In the genomic region with DNA sequence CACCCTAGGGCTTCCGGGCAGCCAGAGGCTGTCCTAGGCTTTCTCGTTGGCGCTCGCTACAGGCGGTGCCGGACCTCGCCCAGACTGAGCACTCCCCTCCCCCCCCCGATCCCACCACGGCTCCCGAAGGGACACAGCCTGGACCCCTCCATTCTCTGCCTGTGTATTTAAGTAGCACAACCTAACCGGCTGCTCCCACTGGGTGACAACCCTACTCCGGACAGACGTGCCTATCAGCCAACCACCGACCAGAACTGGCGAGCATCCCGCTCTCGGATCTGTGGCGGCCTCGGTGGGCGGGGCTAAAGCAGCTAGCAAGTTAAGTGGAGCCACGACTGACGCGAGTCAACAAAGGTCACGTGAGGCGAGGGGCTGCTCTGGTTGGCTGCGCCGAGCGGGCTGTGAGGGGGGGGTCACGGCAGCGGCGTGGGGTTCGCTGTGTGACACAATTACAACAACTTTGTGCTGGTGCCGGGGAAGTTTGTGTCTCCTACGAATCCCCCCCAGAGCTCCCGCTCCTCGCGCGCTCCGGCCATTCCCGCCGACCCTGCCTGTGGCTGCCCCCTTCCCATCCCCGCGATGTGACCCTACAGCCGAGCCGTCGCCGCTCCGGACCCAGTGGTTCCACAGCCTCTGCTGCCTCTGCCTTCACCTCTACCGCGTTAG, we compare ENCODE assay signal across 8 mouse cellular contexts. TPM values are rescaled to one million over a fixed set of nuclear protein-coding genes. Genes with fewer than 3 reads are reported as not detected.
DNase-seq lines count a peak whose midpoint lies in the region; ATAC-seq and TF ChIP-seq lines count a peak whose summit lies in the region.

A gene (plus strand): TSS at position 384 of the 666 bp plus-strand sequence.

- H3K36me3 ChIP-seq in ES-E14 (ENCODE audit: control insufficient read depth, insufficient read depth, low read length, poor library complexity, severe bottlenecking): no peaks in the 10 kb centered on the region
- no peaks in the 10 kb centered on the region for H3K36me3 ChIP-seq in forebrain, embryonic 15.5 days

- WGBS in forebrain, embryonic 15.5 days: under 1% methylated on average over 50 of the region's 50 CpGs
- under 1% methylated on average over 50 of the region's 50 CpGs for WGBS in lung, adult 2 months

- H3K4me3 ChIP-seq in ES-E14 (ENCODE audit: insufficient read depth in 1 of 2, low read depth in 1 of 2, low read length in 2 of 2, poor library complexity in 1 of 2, severe bottlenecking in 1 of 2): peak within 1 kb of the TSS; percentile 93 to 96
- peak within 1 kb of the TSS; percentile 92 for H3K4me3 ChIP-seq in forebrain, embryonic 15.5 days
- H3K4me3 ChIP-seq in lung, adult 2 months (replicated peaks; ENCODE audit: extremely low read depth, low read depth, low read length): peak within 1 kb of the TSS; percentile 97

- peak within 1 kb of the TSS; percentile 97 for H3K9ac ChIP-seq in ES-E14 (ENCODE audit: insufficient read depth, low read depth, low read length, poor library complexity, severe bottlenecking)
- H3K9ac ChIP-seq in forebrain, embryonic 15.5 days (replicated peaks): peak within 1 kb of the TSS; percentile 78

- ATAC-seq in forebrain, embryonic 15.5 days (replicated peaks): peak; percentile 99
- peak; percentile 98 for ATAC-seq in neutrophil, adult 5-6 weeks (ENCODE audit: extremely low read depth, insufficient number of reproducible peaks, low FRiP score, poor library complexity, severe bottlenecking)

- no peaks in the 10 kb centered on the region for H3K4me1 ChIP-seq in ES-E14 (ENCODE audit: control insufficient read depth in 2 of 2, insufficient read depth in 2 of 2, low read length in 2 of 2, poor library complexity in 1 of 2)
- H3K4me1 ChIP-seq in forebrain, embryonic 15.5 days: peaks cover 4% of the 10 kb centered on the region; the same call in 1 of the 2 replicates
- H3K4me1 ChIP-seq in lung, adult 2 months (ENCODE audit: control insufficient read depth, insufficient read depth, low read length): no peaks in the 10 kb centered on the region; the same call in 1 of the 2 replicates

- TF ChIP-seq POLR2A in lung, adult 2 months (IDR thresholded peaks at IDR 0.05; ENCODE audit: borderline replicate concordance, extremely low read depth, low read depth, low read length): peak; percentile 69; the same call in 1 of the 2 replicates

- TF ChIP-seq CTCF in lung, adult 2 months (IDR thresholded peaks at IDR 0.05; ENCODE audit: insufficient read depth, low read length): no peak

- no peaks in the 10 kb centered on the region for H3K9me3 ChIP-seq in ES-E14 (ENCODE audit: control insufficient read depth, insufficient read depth, low read depth, low read length)
- H3K9me3 ChIP-seq in forebrain, embryonic 15.5 days: no peaks in the 10 kb centered on the region

- DNase-seq in ES-E14 (ENCODE audit: low read depth, low spot score): peak; percentile 83
- peak; percentile 99 for DNase-seq in cerebellum, adult 11-12 months
- peak; percentile 100 for DNase-seq in heart, postnatal 25 days (ENCODE audit: low spot score)
- peak; percentile 98 to 100 for DNase-seq in layer of hippocampus, adult 18-20 months (ENCODE audit: low spot score in 2 of 2)
- peak; percentile 93 for DNase-seq in lung, adult 2 months
- DNase-seq in thymus, adult 18-20 months: peak; percentile 96 to 100

- intact Hi-C loops in heart, postnatal 25 days (cut with DNase I): loop anchor here (5.0 to 10.0 kb wide), 2 partner anchors 90 to 282 kb away; no protein-coding TSS in a partner anchor

- in situ Hi-C loops in ES-E14 (cut with MboI; ENCODE audit: low sequenced_read_pairs in 2 of 2, unreplicated experiment in 2 of 2): no loop called here

- no peaks in the 10 kb centered on the region for H3K27me3 ChIP-seq in forebrain, embryonic 15.5 days

- H3K4me2 ChIP-seq in forebrain, embryonic 15.5 days (replicated peaks): peak within 1 kb of the TSS; percentile 64

- H3K27ac ChIP-seq in ES-E14 (ENCODE audit: insufficient read depth, low read depth, low read length, poor library complexity, severe bottlenecking): peak within 1 kb of the TSS; percentile 97
- H3K27ac ChIP-seq in forebrain, embryonic 15.5 days (replicated peaks): peak within 1 kb of the TSS; percentile 98

TF ChIP-seq in ES-E14, 5 proteins besides CTCF, POLR2A, EP300 and RAD21:
- TF ChIP-seq ZC3H11A (IDR thresholded peaks at IDR 0.05; ENCODE audit: borderline replicate concordance, low read depth, low read length) (no peak), HCFC1 (IDR thresholded peaks at IDR 0.05; ENCODE audit: borderline replicate concordance, insufficient read depth, low read length) (no peak; the same call in 1 of the 2 replicates), MAFK (IDR thresholded peaks at IDR 0.05; ENCODE audit: insufficient read depth, low read depth, low read length) (no peak), ZNF384 (IDR thresholded peaks at IDR 0.05; ENCODE audit: low read depth, low read length) (no peak), CHD2 (IDR thresholded peaks at IDR 0.05; ENCODE audit: low read depth, low read length) (no peak)

RNA-seq across cellular contexts. Expression of the gene that starts here (rescaled TPM):
- 44.2 and 44.9 TPM in 2 replicates for total RNA-seq in ES-E14 (2012; rRNA removed)
- 20.5 and 21.6 TPM in 2 replicates for polyA plus RNA-seq in forebrain, embryonic 15.5 days (2015; fragmentation: Nextera tagmentation; extraction: Ambion mirVana)
- 10 to 100 TPM; 21.0 to 44.7 TPM for total RNA-seq in heart, postnatal 25 days (2021)
- total RNA-seq in layer of hippocampus, adult 18-20 months (2021): 10 to 100 TPM; 37.5 to 69.9 TPM
- polyA plus RNA-seq in lung, adult 2 months (2012; rRNA removed): 9.9 and 11.5 TPM in 2 replicates
- 95.2 and 96.6 TPM in 2 replicates for total RNA-seq in neutrophil, adult 5-6 weeks (2017)

Comparison
In these comparisons a context has a peak if more than half of its experiments do, and no peak if none do; other contexts are left out.
1. Peak in every context shown above with its lines: DNase-seq, ATAC-seq, H3K4me3 ChIP-seq and H3K27ac ChIP-seq.